Mouse (Mus musculus) midbrain, embryonic 13.5 days (tissue): Measurements from ENCODE around the gene Grb14. TPM values are rescaled to one million over a fixed set of nuclear protein-coding genes. Genes with fewer than 3 reads are reported as not detected.
A peak's percentile ranks its signal among the peaks of the same experiment; 100 is the strongest.

Source experiments
- ATAC-seq: fragments of 200-750 bp; cut with Nextera tagmentation; 2 replicates; pipeline ENCODE4 v1.8.0; 2017; ENCODE audit warnings: mild to moderate bottlenecking, moderate TSS enrichment, moderate library complexity
- H3K27ac ChIP-seq: fragments of 300-500 bp; sonication (generic); 2 replicates; pipeline ENCODE4 v1.5.1; 2015; ENCODE audit warnings: inconsistent platforms, mild to moderate bottlenecking, moderate library complexity
- H3K27me3 ChIP-seq: fragments of 300-500 bp; sonication (generic); 2 replicates; pipeline ENCODE4 v1.6.1; 2015; ENCODE audit warnings: mild to moderate bottlenecking, inconsistent platforms
- H3K36me3 ChIP-seq: fragments of 300-500 bp; sonication (generic); 2 replicates; pipeline ENCODE4 v1.6.1; 2015; ENCODE audit warnings: mild to moderate bottlenecking, inconsistent platforms
- H3K4me1 ChIP-seq: fragments of 300-500 bp; sonication (generic); replicated peaks from 2 replicates; pipeline ENCODE4 v1.6.1; 2015; ENCODE audit warnings: inconsistent platforms
- H3K4me2 ChIP-seq: fragments of 300-500 bp; sonication (generic); replicated peaks from 2 replicates; pipeline ENCODE4 v1.6.1; 2015; ENCODE audit warnings: moderate library complexity, mild to moderate bottlenecking, inconsistent platforms
- H3K4me3 ChIP-seq: fragments of 300-500 bp; sonication (generic); replicated peaks from 2 replicates; pipeline ENCODE4 v1.5.1; 2015; ENCODE audit warnings: mild to moderate bottlenecking, inconsistent platforms
- H3K9ac ChIP-seq: fragments of 300-500 bp; sonication (generic); replicated peaks from 2 replicates; pipeline ENCODE4 v1.6.1; 2015; ENCODE audit warnings: mild to moderate bottlenecking, inconsistent platforms
- H3K9me3 ChIP-seq: fragments of 300-500 bp; sonication (generic); 2 replicates; pipeline ENCODE4 v1.6.1; 2016; ENCODE audit warnings: mild to moderate bottlenecking, inconsistent platforms
- WGBS: fragments of 180-500 bp; shearing (Covaris S2); methylation state at CpG from one replicate; pipeline ENCODE4 v1.1.7; 2015; 5-methylcytosine and 5-hydroxymethylcytosine counted together
- polyA plus RNA-seq: library from polyadenylated mRNA; unstranded; fragments of >200 nt; fragmentation: Nextera tagmentation; extraction: Ambion mirVana; gene quantifications from 2 replicates; pipeline ENCODE4 v1.2.1, GENCODE M21; 2015

The Grb14 gene
- polyA plus RNA-seq, 1 experiment from 2014 or later = 14.6 TPM

DNA sequence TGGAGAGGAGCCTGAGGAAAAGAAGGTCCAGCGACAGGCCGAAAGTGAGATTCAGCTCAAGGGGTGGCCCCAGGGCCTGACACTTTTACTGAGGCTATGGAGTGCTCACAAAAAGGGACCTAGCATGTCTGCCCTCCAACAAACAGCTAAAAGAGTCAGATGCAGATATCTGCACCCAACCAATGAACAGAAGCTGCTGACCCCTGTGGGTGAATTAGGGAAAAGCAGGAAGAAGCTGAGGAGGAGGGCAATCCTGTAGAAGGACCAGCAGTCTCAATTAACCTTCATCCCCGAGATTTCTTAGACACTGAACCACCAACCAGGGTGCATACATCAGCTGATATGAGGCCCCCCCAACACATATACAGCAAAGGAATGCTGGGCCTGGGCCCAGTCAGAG is 77.3 kb downstream of the Grb14 start:
- H3K36me3 ChIP-seq = no peaks in the 10 kb centered on the region
- no peak overlapping the region for H3K4me3 ChIP-seq

GRCm38 (mm10) chr2:64920879-64921278 is 103.9 kb downstream of the Grb14 start:
- 48% methylated on average over 5 of the region's 5 CpGs for WGBS
- Histone ChIP-seq H3K9me3 (no peaks in the 10 kb centered on the region), H3K4me2 (no peak overlapping the region), H3K27ac (no peak overlapping the region), H3K4me1 (peaks cover 8% of the 10 kb centered on the region; the same call in 1 of the 2 replicates), H3K27me3 (no peaks in the 10 kb centered on the region), H3K9ac (no peak overlapping the region), H3K36me3 (no peaks in the 10 kb centered on the region), H3K4me3 (no peak overlapping the region)
- no peak for ATAC-seq

More for the DNA sequence above, 77.3 kb downstream of the Grb14 start:
- Histone ChIP-seq H3K9ac (no peak overlapping the region), H3K9me3 (no peaks in the 10 kb centered on the region), H3K4me2 (no peak overlapping the region), H3K4me1 (no peaks in the 10 kb centered on the region), H3K27me3 (no peaks in the 10 kb centered on the region), H3K27ac (no peak overlapping the region)
- WGBS = 74% methylated on average over 3 of the region's 3 CpGs
- ATAC-seq = no peak

DNA sequence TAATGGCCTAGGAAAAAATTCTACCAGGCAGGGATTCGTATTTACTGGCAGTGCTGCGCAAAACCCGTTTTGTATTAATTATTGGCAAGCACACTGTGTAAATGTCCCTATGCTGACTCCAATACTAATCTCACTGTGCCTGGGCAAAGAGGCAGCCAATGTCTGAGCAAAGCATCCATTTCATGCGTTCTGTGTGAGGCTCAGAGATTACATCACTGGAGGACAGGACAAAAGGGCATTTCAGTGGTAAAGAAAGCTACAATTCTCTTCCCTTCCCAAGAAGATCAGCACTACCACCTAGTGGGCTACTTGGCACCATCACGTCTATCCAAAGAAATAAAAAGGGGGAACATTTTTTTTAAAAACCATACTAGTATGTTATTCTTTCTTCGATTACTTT is 109.3 kb downstream of the Grb14 start:
- ATAC-seq = peak; percentile 88
- Histone ChIP-seq H3K9me3 (no peaks in the 10 kb centered on the region), H3K4me1 (no peaks in the 10 kb centered on the region), H3K9ac (no peak overlapping the region), H3K4me2 (no peak overlapping the region), H3K4me3 (no peak overlapping the region), H3K36me3 (no peaks in the 10 kb centered on the region), H3K27ac (peak overlapping the region; percentile 37), H3K27me3 (no peaks in the 10 kb centered on the region)
- WGBS = 48% methylated on average over 6 of the region's 6 CpGs

DNA sequence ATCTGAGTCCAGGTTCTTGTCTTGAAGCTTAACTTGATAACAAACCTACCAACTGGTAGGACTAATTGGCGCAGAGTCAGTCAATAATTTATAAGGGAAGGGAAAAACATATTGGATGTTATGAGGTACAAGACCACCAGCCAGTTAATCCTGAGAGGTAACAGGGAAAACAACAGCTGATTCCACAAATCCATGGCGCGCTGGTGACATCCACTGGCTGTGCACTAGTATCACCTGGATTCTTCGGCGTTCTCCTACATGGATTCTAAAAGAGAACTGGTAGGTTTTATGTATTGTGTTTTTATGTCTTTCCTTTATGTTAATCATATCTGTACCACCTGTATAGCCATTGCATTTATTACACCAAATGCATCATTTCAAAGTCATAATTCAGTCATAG is 119.9 kb downstream of the Grb14 start:
- no peaks in the 10 kb centered on the region for H3K27me3 ChIP-seq
- H3K4me3 ChIP-seq = no peak overlapping the region
- no peak overlapping the region for H3K4me2 ChIP-seq
- H3K36me3 ChIP-seq = no peaks in the 10 kb centered on the region
- H3K9me3 ChIP-seq = no peaks in the 10 kb centered on the region
- ATAC-seq = peak; percentile 70; the same call in 1 of the 2 replicates
- H3K27ac ChIP-seq = no peak overlapping the region
- H3K9ac ChIP-seq = no peak overlapping the region
- no peaks in the 10 kb centered on the region for H3K4me1 ChIP-seq
- WGBS = 82% methylated on average over 5 of the region's 5 CpGs

DNA sequence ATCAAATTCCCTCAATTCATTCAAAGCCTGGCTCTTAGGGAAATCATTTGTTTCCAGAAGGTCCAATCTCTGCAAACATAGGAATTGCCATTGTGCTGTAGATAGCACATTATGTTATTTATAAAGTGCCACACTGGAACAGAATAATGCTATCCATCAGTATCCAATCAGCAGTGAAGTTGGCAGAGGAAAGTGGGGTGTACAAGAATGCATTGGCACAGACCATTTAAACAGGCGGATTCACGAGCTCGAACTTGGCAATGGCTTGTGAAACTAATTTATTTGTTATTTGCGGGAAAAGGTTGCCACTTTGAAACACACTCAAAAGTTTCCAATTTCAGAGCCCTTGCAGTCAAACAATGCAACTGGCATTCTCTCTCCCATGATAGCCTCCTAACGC is 126.9 kb downstream of the Grb14 start:
- H3K9ac ChIP-seq = no peak overlapping the region
- no peaks in the 10 kb centered on the region for H3K4me1 ChIP-seq
- no peaks in the 10 kb centered on the region for H3K27me3 ChIP-seq
- no peak overlapping the region for H3K4me3 ChIP-seq
- 89% methylated on average over 5 of the region's 5 CpGs for WGBS
- no peaks in the 10 kb centered on the region for H3K36me3 ChIP-seq
- H3K27ac ChIP-seq = no peak overlapping the region
- H3K9me3 ChIP-seq = no peaks in the 10 kb centered on the region
- H3K4me2 ChIP-seq = no peak overlapping the region
- ATAC-seq = no peak

DNA sequence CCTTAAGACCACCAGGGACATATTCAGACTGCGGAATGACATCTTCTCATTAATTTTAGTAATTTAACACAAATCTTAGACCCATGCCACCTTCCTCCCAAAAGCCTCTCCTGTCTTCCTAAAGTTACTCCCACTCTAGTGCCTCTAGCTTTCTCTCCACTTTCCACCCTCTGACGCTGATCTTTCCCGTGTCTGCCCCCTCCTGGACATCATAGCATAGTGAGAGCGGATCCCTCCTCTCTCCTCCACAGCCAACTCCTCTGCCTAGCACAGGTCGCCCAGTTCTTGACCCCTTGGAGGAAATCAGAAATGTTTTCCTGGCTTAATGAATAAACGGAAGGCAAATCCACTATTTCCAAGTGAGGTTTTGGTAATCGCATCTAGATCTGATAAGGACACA is 131.6 kb downstream of the Grb14 start:
- no peak overlapping the region for H3K9ac ChIP-seq
- peak; percentile 37; the same call in 1 of the 2 replicates for ATAC-seq
- WGBS = 61% methylated on average over 7 of the region's 7 CpGs
- no peak overlapping the region for H3K4me3 ChIP-seq
- H3K4me1 ChIP-seq = no peaks in the 10 kb centered on the region
- no peak overlapping the region for H3K4me2 ChIP-seq
- H3K27me3 ChIP-seq = no peaks in the 10 kb centered on the region
- H3K27ac ChIP-seq = no peak overlapping the region
- no peaks in the 10 kb centered on the region for H3K36me3 ChIP-seq
- H3K9me3 ChIP-seq = no peaks in the 10 kb centered on the region

GRCm38 (mm10) chr2:64887098-64887757 is 137.6 kb downstream of the Grb14 start:
- no peak overlapping the region for H3K9ac ChIP-seq
- no peaks in the 10 kb centered on the region for H3K27me3 ChIP-seq
- no peak overlapping the region for H3K4me3 ChIP-seq
- peaks cover 24% of the 10 kb centered on the region for H3K4me1 ChIP-seq
- H3K36me3 ChIP-seq = no peaks in the 10 kb centered on the region
- no peaks in the 10 kb centered on the region for H3K9me3 ChIP-seq
- 0 out of 2 replicates have a peak overlapping the region, but pooled peaks have one; percentile 17 for H3K4me2 ChIP-seq
- WGBS = 13% methylated on average over 6 of the region's 6 CpGs
- ATAC-seq = peak; percentile 77
- H3K27ac ChIP-seq = no peak overlapping the region

DNA sequence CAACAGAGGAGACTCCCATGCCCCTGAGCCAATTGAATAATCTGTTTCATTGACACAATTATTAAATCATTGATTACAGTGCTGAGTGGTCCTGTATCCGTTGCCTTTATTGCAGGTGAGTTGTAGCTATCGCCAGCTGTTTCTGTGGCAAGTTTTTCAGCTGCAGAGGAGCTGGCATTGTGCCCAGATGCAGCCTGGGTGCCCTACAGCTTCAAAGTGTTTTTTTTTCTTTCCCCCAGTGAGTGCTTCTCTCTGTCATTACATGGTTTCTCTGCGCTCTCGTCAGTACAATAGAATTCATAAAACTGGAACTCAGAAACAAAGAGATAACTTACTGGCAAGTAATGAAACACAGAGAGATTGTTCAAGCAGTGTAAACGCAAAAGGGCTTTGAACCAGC is 139.1 kb downstream of the Grb14 start:
- 38% methylated on average over 5 of the region's 5 CpGs for WGBS
- ATAC-seq = no peak
- Histone ChIP-seq H3K4me2 (no peak overlapping the region), H3K36me3 (no peaks in the 10 kb centered on the region), H3K9me3 (no peaks in the 10 kb centered on the region), H3K9ac (no peak overlapping the region), H3K27ac (no peak overlapping the region), H3K27me3 (no peaks in the 10 kb centered on the region), H3K4me3 (no peak overlapping the region), H3K4me1 (peaks cover 24% of the 10 kb centered on the region)

DNA sequence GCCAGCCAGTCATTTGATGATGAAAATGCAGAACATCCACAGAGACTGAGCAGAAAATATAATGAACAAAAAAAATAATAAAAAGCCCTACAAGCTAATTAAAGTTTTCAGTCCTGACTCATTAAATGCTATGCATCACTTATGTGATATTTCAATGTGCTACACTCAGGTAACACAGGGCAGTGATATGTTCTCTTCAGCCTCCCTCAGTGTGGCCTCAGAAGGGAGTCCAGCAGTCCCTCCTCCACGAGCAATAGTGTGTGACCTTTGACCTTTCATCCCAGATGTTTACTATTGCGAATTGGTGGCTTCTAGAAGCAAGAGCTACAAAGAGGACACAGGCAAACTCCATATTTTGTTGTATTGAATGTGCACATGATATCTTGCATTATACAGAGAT is 146.5 kb downstream of the Grb14 start:
- H3K36me3 ChIP-seq = no peaks in the 10 kb centered on the region
- H3K4me1 ChIP-seq = no peaks in the 10 kb centered on the region
- H3K27me3 ChIP-seq = no peaks in the 10 kb centered on the region
- no peak overlapping the region for H3K9ac ChIP-seq
- H3K9me3 ChIP-seq = no peaks in the 10 kb centered on the region
- H3K27ac ChIP-seq = no peak overlapping the region; the same call in 1 of the 2 replicates
- 0 out of 2 replicates have a peak, but pooled peaks have one; percentile 56 for ATAC-seq
- no peak overlapping the region for H3K4me2 ChIP-seq
- no peak overlapping the region for H3K4me3 ChIP-seq
- 45% methylated on average over 2 of the region's 2 CpGs for WGBS

Other genes starting within 250 kb of the Grb14 start
- 2.6 and 2.8 TPM in 2 replicates for gene Cobll1, start 214.4 kb upstream of the Grb14 start, polyA plus RNA-seq